Mouse (Mus musculus): ENCODE measurements around the gene Rfx8. TPM values are rescaled to one million over a fixed set of nuclear protein-coding genes. Genes with fewer than 3 reads are reported as not detected.

The Rfx8 gene
- polyA plus RNA-seq, 1 experiment, result 0.22 TPM

GRCm38 (mm10) chr1:39687279-39687678, 33.5 kb downstream of the Rfx8 start:
- no peak for DNase-seq (ENCODE audit: low read depth)
- TF ChIP-seq POLR2A (IDR thresholded peaks at IDR 0.05; ENCODE audit: borderline replicate concordance, extremely low read depth, insufficient read depth, insufficient read length, poor library complexity, severe bottlenecking) (no peak), CTCF (IDR thresholded peaks at IDR 0.05; ENCODE audit: borderline replicate concordance, extremely low read depth, insufficient read depth, insufficient read length) (no peak)

GRCm38 (mm10) chr1:39685841-39686240, 35.0 kb downstream of the Rfx8 start:
- DNase-seq (ENCODE audit: low read depth), result peak; percentile 92
- TF ChIP-seq POLR2A (IDR thresholded peaks at IDR 0.05; ENCODE audit: borderline replicate concordance, extremely low read depth, insufficient read depth, insufficient read length, poor library complexity, severe bottlenecking), result no peak
- peak; percentile 78; the same call in 1 of the 2 replicates for TF ChIP-seq CTCF (IDR thresholded peaks at IDR 0.05; ENCODE audit: borderline replicate concordance, extremely low read depth, insufficient read depth, insufficient read length)

GRCm38 (mm10) chr1:39681638-39682037, 39.2 kb downstream of the Rfx8 start:
- TF ChIP-seq POLR2A (IDR thresholded peaks at IDR 0.05; ENCODE audit: borderline replicate concordance, extremely low read depth, insufficient read depth, insufficient read length, poor library complexity, severe bottlenecking) (no peak), CTCF (IDR thresholded peaks at IDR 0.05; ENCODE audit: borderline replicate concordance, extremely low read depth, insufficient read depth, insufficient read length) (no peak)

GRCm38 (mm10) chr1:39680546-39680945, 40.3 kb downstream of the Rfx8 start:
- TF ChIP-seq POLR2A (IDR thresholded peaks at IDR 0.05; ENCODE audit: borderline replicate concordance, extremely low read depth, insufficient read depth, insufficient read length, poor library complexity, severe bottlenecking) (no peak), CTCF (IDR thresholded peaks at IDR 0.05; ENCODE audit: borderline replicate concordance, extremely low read depth, insufficient read depth, insufficient read length) (peak; percentile 16; the same call in 1 of the 2 replicates)
- DNase-seq (ENCODE audit: low read depth), result no peak

More at GRCm38 (mm10) chr1:39681638-39682037, 39.2 kb downstream of the Rfx8 start:
- no peak for DNase-seq (ENCODE audit: low read depth)

- DNase-seq (ENCODE audit: low read depth), result no peak
- TF ChIP-seq POLR2A (IDR thresholded peaks at IDR 0.05; ENCODE audit: borderline replicate concordance, extremely low read depth, insufficient read depth, insufficient read length, poor library complexity, severe bottlenecking), result no peak
- no peak for TF ChIP-seq CTCF (IDR thresholded peaks at IDR 0.05; ENCODE audit: borderline replicate concordance, extremely low read depth, insufficient read depth, insufficient read length)
Observed at GRCm38 (mm10) chr1:39678883-39679282, 41.9 kb downstream of the Rfx8 start.

- TF ChIP-seq POLR2A (IDR thresholded peaks at IDR 0.05; ENCODE audit: borderline replicate concordance, extremely low read depth, insufficient read depth, insufficient read length, poor library complexity, severe bottlenecking) (no peak), CTCF (IDR thresholded peaks at IDR 0.05; ENCODE audit: borderline replicate concordance, extremely low read depth, insufficient read depth, insufficient read length) (no peak)
- DNase-seq (ENCODE audit: low read depth), result no peak
Observed at GRCm38 (mm10) chr1:39676221-39676876, 44.4 kb downstream of the Rfx8 start.

GRCm38 (mm10) chr1:39672362-39673105, 48.3 kb downstream of the Rfx8 start:
- TF ChIP-seq POLR2A (IDR thresholded peaks at IDR 0.05; ENCODE audit: borderline replicate concordance, extremely low read depth, insufficient read depth, insufficient read length, poor library complexity, severe bottlenecking), result no peak
- no peak for TF ChIP-seq CTCF (IDR thresholded peaks at IDR 0.05; ENCODE audit: borderline replicate concordance, extremely low read depth, insufficient read depth, insufficient read length)
- DNase-seq (ENCODE audit: low read depth), result no peak

- TF ChIP-seq CTCF (IDR thresholded peaks at IDR 0.05; ENCODE audit: borderline replicate concordance, extremely low read depth, insufficient read depth, insufficient read length) (no peak), POLR2A (IDR thresholded peaks at IDR 0.05; ENCODE audit: borderline replicate concordance, extremely low read depth, insufficient read depth, insufficient read length, poor library complexity, severe bottlenecking) (no peak)
- no peak for DNase-seq (ENCODE audit: low read depth)
Observed at GRCm38 (mm10) chr1:39670211-39670935, 50.4 kb downstream of the Rfx8 start.

GRCm38 (mm10) chr1:39666751-39667252, 54.0 kb downstream of the Rfx8 start:
- peak; percentile 51 for DNase-seq (ENCODE audit: low read depth)

GRCm38 (mm10) chr1:39664039-39664625, 56.7 kb downstream of the Rfx8 start:
- DNase-seq (ENCODE audit: low read depth), result no peak
- TF ChIP-seq POLR2A (IDR thresholded peaks at IDR 0.05; ENCODE audit: borderline replicate concordance, extremely low read depth, insufficient read depth, insufficient read length, poor library complexity, severe bottlenecking) (no peak), CTCF (IDR thresholded peaks at IDR 0.05; ENCODE audit: borderline replicate concordance, extremely low read depth, insufficient read depth, insufficient read length) (no peak)

More at GRCm38 (mm10) chr1:39666751-39667252, 54.0 kb downstream of the Rfx8 start:
- TF ChIP-seq POLR2A (IDR thresholded peaks at IDR 0.05; ENCODE audit: borderline replicate concordance, extremely low read depth, insufficient read depth, insufficient read length, poor library complexity, severe bottlenecking), result no peak
- no peak for TF ChIP-seq CTCF (IDR thresholded peaks at IDR 0.05; ENCODE audit: borderline replicate concordance, extremely low read depth, insufficient read depth, insufficient read length)

All from brain, embryonic 14.5 days (tissue).